Mouse (Mus musculus) olfactory bulb, adult 2 months (tissue): ENCODE measurements around the gene Olfr586. TPM values are rescaled to one million over a fixed set of nuclear protein-coding genes. Genes with fewer than 3 reads are reported as not detected.

ENCODE experiments used
- H3K27ac ChIP-seq: fragments of 200-500 bp; 2 replicates; pipeline ENCODE4 v1.5.1; 2012; ENCODE audit warnings: low read depth, low read length; ENCODE audit not compliant: insufficient read depth
- H3K4me1 ChIP-seq: fragments of 200-500 bp; 2 replicates; pipeline ENCODE4 v1.6.1; 2012; ENCODE audit warnings: low read length; ENCODE audit not compliant: control insufficient read depth, insufficient read depth
- H3K4me3 ChIP-seq: fragments of 200-500 bp; 2 replicates; pipeline ENCODE4 v1.5.1; 2012; ENCODE audit warnings: mild to moderate bottlenecking, low read depth, low read length, moderate library complexity; ENCODE audit not compliant: insufficient read depth
- CTCF ChIP-seq: fragments of 200-500 bp; IDR thresholded peaks from 2 replicates; pipeline ENCODE4 v1.5.1; 2012; ENCODE audit warnings: low read depth, mild to moderate bottlenecking, low read length, moderate library complexity; ENCODE audit not compliant: insufficient read depth
- POLR2A ChIP-seq: fragments of 200-500 bp; IDR thresholded peaks from 2 replicates; pipeline ENCODE4 v1.6.1; 2012; ENCODE audit warnings: mild to moderate bottlenecking, low read depth, low read length, moderate library complexity; ENCODE audit not compliant: insufficient read depth
- WGBS: fragments of 180-500 bp; shearing (Covaris S2); methylation state at CpG from one replicate; pipeline ENCODE4 v1.1.7; 2018; 5-methylcytosine and 5-hydroxymethylcytosine counted together
- polyA plus RNA-seq: library from polyadenylated mRNA; stranded (reverse); fragments of >200 nt; gene quantifications from 2 replicates; pipeline ENCODE4 v1.2.4, GENCODE M21; 2012; ENCODE audit warnings: low replicate concordance; ENCODE audit not compliant: missing spikeins, insufficient read depth, insufficient read length

Gene Olfr586
- not detected in 2 replicates for polyA plus RNA-seq

DNA sequence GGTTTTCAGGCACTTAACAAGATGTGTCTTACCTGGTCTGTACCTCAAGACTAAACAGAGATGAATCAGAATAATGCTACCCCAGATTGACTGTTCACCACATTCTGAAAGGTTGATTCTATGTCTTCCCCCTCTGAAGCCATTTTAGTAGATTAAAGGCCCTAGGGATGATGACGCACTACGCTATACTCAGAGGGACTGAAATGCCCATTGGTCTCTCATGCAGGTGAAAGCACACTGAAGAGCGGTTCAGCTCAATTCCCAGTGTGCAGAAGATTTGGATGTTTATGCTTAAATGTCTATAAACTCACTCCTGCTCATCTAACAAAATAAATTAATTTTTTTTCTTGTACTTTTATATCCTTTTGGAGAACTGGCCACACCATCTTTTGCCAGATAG lies at the start of gene Olfr586:
Gene Olfr586, minus strand, starts transcription at position 101 of the 400 bp plus-strand sequence.
- H3K27ac ChIP-seq = no peak within 1 kb of the TSS
- no peaks in the 10 kb centered on the region for H3K4me1 ChIP-seq
- H3K4me3 ChIP-seq = no peak within 1 kb of the TSS
- TF ChIP-seq POLR2A (no peak), CTCF (no peak)
- 94% methylated on average over 3 of the region's 3 CpGs for WGBS

GRCm38 (mm10) chr7:103169697-103170096 lies 44.3 kb upstream of the Olfr586 start:
- Histone ChIP-seq H3K4me3 (no peak overlapping the region), H3K4me1 (no peaks in the 10 kb centered on the region), H3K27ac (no peak overlapping the region)
- 75% methylated on average over 5 of the region's 5 CpGs for WGBS
- TF ChIP-seq POLR2A (no peak), CTCF (no peak)

- Histone ChIP-seq H3K27ac (no peak within 1 kb of the TSS), H3K4me3 (no peak within 1 kb of the TSS), H3K4me1 (no peaks in the 10 kb centered on the region)
- no peak for TF ChIP-seq POLR2A
- no peak for TF ChIP-seq CTCF
- 64% methylated on average over 2 of the region's 2 CpGs for WGBS
Observed at GRCm38 (mm10) chr7:103156256-103156655, 30.8 kb upstream of the Olfr586 start, which contains the start of gene Olfr589. Olfr589 (minus strand) TSS chr7:103156356.

DNA sequence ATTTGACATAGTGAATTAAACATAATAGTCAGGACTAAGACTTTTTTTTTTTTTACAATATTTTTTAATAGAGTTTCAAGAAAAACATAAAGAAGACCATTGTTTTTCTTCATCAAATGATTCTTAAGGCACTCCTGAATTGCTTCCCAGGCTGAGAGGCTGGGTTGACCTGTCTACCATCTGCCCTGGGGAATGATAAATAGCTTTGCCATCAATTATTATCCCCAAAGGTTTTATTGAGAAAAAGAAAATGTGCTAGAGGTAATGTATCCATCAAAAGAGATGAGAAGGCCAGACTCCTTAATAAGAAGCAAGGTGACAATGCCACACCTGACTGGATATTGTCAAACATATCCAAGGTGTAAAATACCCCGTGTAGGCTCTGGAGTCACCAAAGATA lies 15.1 kb upstream of the Olfr586 start, which contains the start of gene Olfr588-ps1:
Gene Olfr588-ps1, plus strand, starts transcription at position 301 of the 400 bp plus-strand sequence.
- Histone ChIP-seq H3K27ac (no peak within 1 kb of the TSS), H3K4me1 (no peaks in the 10 kb centered on the region), H3K4me3 (no peak within 1 kb of the TSS)
- 78% methylated on average over 1 of the region's 1 CpGs for WGBS
- TF ChIP-seq POLR2A (no peak), CTCF (no peak)

DNA sequence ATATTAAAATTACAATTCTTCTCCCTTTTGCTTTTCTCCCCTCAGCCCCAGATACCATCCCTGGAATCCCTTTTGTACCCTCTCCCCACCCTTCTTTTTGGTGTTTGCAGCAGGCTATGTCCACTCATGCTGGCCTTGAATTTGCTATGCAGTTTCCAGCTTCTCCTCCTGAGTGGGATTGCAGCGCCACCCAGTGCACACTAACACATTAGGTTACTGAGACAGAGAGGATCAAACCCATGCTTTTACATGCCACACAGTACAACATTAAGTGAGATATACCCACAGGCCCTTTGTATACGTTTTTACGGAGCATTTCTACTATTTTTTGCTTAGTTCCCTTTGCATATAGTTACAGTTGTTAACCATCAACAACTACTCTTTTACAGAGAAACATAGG lies 6.0 kb downstream of the Olfr586 start:
- Histone ChIP-seq H3K4me3 (no peak overlapping the region), H3K27ac (no peak overlapping the region), H3K4me1 (no peaks in the 10 kb centered on the region)
- TF ChIP-seq POLR2A = no peak
- no peak for TF ChIP-seq CTCF
- WGBS = 52% methylated on average over 3 of the region's 3 CpGs

DNA sequence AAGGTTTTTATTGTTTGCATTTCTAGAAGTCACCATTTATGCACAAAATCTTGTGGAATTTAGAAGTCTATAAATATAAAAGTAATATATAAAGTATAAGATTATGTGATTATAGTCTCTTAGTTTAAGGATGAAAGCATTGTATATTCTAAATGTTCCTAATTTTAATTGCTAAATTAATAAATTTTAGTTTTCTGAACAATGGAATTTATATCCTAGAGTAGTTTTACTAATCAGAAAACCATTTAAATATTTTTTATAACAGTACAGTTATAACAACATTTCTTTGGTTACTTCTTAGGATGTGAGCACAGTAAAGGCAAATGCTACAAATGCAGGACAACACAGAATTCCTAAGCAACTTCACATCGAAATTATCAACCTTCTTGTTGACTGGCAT lies 28.0 kb downstream of the Olfr586 start, which contains the start of gene Olfr585:
Gene Olfr585, plus strand, starts transcription at position 301 of the 400 bp plus-strand sequence.
- Histone ChIP-seq H3K4me1 (no peaks in the 10 kb centered on the region), H3K4me3 (no peak within 1 kb of the TSS), H3K27ac (no peak within 1 kb of the TSS)
- WGBS = 88% methylated on average over 1 of the region's 1 CpGs
- TF ChIP-seq CTCF (no peak), POLR2A (no peak)

- no peak within 1 kb of the TSS for H3K27ac ChIP-seq
- TF ChIP-seq CTCF = no peak
- TF ChIP-seq POLR2A = no peak
- no peaks in the 10 kb centered on the region for H3K4me1 ChIP-seq
- WGBS = 92% methylated on average over 1 of the region's 1 CpGs
- H3K4me3 ChIP-seq = no peak within 1 kb of the TSS
Observed at GRCm38 (mm10) chr7:103081585-103081984, 43.9 kb downstream of the Olfr586 start, which contains the start of gene Olfr584. Olfr584 (plus strand) TSS chr7:103081885.

Other genes with a start within 250 kb of the Olfr586 start
- not detected in 2 replicates for gene Olfr568, start 248.5 kb downstream of the Olfr586 start, polyA plus RNA-seq
- not detected in 2 replicates for gene Olfr569, start 234.8 kb downstream of the Olfr586 start, polyA plus RNA-seq
- gene Olfr570, start 231.1 kb downstream of the Olfr586 start, polyA plus RNA-seq = not detected in 2 replicates
- not detected in 2 replicates for gene Olfr571, start 208.1 kb downstream of the Olfr586 start, polyA plus RNA-seq
- gene Olfr572, start 201.2 kb downstream of the Olfr586 start, polyA plus RNA-seq = not detected in 2 replicates
- not detected in 2 replicates for gene Olfr573-ps1, start 183.1 kb downstream of the Olfr586 start, polyA plus RNA-seq
- gene Olfr574, start 177.2 kb downstream of the Olfr586 start, polyA plus RNA-seq = not detected in 2 replicates
- gene Olfr575, start 166.9 kb downstream of the Olfr586 start, polyA plus RNA-seq = not detected in 2 replicates
- not detected in 2 replicates for gene Olfr576, start 163.0 kb downstream of the Olfr586 start, polyA plus RNA-seq
- not detected in 2 replicates for gene Olfr577, start 149.7 kb downstream of the Olfr586 start, polyA plus RNA-seq
- gene Olfr578, start 136.3 kb downstream of the Olfr586 start, polyA plus RNA-seq = not detected in 2 replicates
- gene Olfr582, start 87.6 kb downstream of the Olfr586 start, polyA plus RNA-seq = not detected in 2 replicates
- not detected in 2 replicates for gene Olfr583, start 74.3 kb downstream of the Olfr586 start, polyA plus RNA-seq
- gene Olfr584, start 43.8 kb downstream of the Olfr586 start, polyA plus RNA-seq = not detected in 2 replicates
- not detected in 2 replicates for gene Olfr585, start 27.9 kb downstream of the Olfr586 start, polyA plus RNA-seq
- gene Olfr588-ps1, start 15.2 kb upstream of the Olfr586 start, polyA plus RNA-seq = not detected in 2 replicates
- gene Olfr589, start 30.7 kb upstream of the Olfr586 start, polyA plus RNA-seq = not detected in 2 replicates
- gene Olfr591, start 52.7 kb upstream of the Olfr586 start, polyA plus RNA-seq = not detected in 2 replicates
- not detected in 2 replicates for gene Olfr592, start 59.2 kb upstream of the Olfr586 start, polyA plus RNA-seq
- not detected in 2 replicates for gene Olfr593, start 86.2 kb upstream of the Olfr586 start, polyA plus RNA-seq
- gene Olfr594, start 91.4 kb upstream of the Olfr586 start, polyA plus RNA-seq = not detected in 2 replicates
- not detected in 2 replicates for gene Usp17ld, start 126.9 kb upstream of the Olfr586 start, polyA plus RNA-seq
- not detected in 2 replicates for gene Olfr596, start 180.0 kb upstream of the Olfr586 start, polyA plus RNA-seq
- not detected in 2 replicates for gene Olfr597, start 190.7 kb upstream of the Olfr586 start, polyA plus RNA-seq
- not detected in 2 replicates for gene Olfr598, start 197.9 kb upstream of the Olfr586 start, polyA plus RNA-seq
- gene Olfr599, start 210.3 kb upstream of the Olfr586 start, polyA plus RNA-seq = not detected in 2 replicates
- gene Olfr600, start 224.0 kb upstream of the Olfr586 start, polyA plus RNA-seq = not detected in 2 replicates
- not detected in 2 replicates for gene Olfr601, start 237.0 kb upstream of the Olfr586 start, polyA plus RNA-seq